Mouse (Mus musculus) adrenal gland, adult (tissue): ENCODE data around the gene Rpl26.

ENCODE experiments used
- DNase-seq, 2 experiments: peaks; one replicate each; pipeline ENCODE4 v3.0.0; 2022 to 2023; ENCODE audit warnings: low spot score in 1 of 2; ENCODE audit not compliant: inconsistent age in 2 of 2

Rpl26 gene

DNA sequence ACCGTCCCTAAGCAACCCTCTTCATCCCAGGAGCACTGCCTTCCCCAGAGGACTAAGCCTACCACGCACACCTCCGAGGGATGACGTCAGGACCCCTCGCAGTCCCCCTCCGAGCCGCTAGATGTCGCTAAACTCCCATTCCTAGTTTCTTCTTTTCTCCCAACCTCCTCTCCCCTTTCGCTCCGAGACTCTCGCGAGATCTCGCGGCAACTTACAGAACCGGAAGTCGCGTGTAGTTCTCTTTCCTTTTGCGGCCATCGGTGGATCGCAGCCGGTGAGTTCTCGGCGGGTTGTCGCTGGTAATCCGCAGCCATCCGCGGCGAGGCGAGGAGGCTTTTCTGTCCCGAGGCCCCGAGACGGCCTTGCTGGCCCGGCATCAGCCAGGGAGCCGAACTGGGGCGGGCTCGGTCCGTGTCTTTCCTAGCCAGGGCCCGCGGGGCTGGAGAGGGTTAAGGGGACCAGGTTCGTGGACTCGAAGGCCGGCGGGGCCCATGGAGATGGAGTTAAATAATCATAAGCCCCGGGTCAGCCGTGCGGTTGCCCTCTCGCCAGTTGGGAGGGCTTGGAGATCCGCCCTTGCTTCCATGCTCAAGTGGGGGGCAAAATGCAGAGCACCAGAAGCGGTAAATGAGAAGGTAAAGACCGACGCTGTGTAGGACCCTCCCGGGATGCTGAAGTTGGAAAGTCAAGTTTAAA lies at the start of gene Rpl26:
Gene Rpl26 (plus strand): TSS at position 233 of the 696 bp plus-strand sequence.
- peak; percentile 98 to 100 for DNase-seq

DNA sequence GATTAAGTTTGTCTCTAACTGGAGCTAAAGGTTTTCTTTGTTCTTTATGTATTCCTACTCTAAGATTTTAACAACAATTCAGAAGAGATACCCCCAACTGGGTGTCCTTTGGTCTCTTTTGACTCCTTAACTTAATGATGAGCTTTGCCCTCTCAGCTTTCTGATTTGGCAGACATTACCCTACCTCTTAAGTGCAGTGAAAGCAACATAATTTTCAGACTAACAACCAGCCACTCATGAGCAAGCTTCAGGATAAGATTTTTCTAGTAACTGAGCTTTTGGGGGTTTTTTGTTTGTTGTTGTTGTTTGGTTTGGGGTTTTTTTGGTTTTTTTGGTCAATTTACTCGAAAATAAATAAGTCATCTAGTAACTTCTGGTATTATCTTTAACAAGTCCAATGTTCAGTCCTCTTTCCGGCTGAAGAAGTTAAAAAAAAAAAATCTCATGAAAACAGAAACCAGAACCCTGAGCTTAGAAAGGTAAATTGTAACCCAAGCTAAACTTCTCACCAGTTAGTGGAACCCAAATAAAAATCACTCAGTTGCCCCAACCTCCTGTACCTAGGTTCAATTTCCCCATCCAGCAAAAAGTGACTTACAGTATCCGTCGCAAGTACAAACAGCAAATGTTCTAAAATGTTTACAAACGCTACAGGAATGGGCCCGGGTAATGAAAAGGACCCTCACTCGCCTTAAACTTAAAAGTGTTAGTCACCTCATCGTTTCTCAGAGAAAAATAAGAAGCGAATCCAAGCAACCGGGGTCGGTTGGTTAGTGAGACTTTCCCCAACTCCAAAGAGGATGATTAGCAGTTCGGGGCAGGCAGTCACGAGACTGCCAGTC lies 49.5 kb upstream of the Rpl26 start:
- DNase-seq = no peak

DNA sequence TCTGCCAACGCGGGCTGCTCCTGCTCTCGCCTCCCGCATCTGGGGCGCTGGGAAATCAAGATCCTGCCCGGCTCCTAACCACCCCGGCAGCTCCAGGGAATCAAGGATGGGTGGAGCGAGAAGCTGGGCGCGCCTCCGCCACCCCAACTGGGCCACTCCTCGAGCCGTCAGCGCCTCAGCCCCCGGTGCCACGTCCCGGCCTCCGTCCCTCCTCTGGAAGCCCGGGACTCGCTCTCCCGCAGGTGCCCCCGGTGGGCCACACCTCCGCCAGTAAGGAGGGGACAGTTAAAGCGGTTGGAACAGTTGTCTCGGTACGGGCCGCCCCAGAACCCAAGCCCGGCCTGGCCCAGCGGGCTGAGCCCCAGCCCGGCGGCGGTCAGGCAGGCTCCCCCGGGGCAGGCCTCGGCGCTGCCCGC lies 48.9 kb upstream of the Rpl26 start:
- peak; percentile 88 to 95 for DNase-seq

DNA sequence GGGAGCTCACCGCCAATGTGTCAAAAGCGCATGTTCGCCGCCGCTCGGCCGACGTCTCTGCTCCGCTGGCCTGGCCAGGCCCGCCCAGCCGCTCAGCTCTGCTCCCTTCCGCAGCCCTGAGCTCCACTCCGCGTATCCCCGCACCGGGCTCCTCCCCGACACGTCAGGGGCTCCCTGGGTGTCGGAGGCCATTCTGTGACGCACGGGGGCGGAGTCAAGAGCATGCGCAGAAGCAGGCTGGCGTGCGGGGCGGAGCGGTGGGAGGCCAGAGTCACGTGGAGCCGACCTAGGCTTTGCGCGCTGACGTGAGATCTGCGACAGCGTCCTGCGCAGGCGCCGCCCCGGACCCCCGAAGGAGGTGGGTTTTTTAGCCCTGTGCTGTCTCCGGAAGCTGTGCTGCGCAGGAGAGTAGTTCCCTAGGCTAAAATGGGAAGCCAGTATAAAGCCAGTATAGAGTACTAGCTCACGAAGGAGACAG lies 48.4 kb upstream of the Rpl26 start:
- peak; percentile 100 for DNase-seq

DNA sequence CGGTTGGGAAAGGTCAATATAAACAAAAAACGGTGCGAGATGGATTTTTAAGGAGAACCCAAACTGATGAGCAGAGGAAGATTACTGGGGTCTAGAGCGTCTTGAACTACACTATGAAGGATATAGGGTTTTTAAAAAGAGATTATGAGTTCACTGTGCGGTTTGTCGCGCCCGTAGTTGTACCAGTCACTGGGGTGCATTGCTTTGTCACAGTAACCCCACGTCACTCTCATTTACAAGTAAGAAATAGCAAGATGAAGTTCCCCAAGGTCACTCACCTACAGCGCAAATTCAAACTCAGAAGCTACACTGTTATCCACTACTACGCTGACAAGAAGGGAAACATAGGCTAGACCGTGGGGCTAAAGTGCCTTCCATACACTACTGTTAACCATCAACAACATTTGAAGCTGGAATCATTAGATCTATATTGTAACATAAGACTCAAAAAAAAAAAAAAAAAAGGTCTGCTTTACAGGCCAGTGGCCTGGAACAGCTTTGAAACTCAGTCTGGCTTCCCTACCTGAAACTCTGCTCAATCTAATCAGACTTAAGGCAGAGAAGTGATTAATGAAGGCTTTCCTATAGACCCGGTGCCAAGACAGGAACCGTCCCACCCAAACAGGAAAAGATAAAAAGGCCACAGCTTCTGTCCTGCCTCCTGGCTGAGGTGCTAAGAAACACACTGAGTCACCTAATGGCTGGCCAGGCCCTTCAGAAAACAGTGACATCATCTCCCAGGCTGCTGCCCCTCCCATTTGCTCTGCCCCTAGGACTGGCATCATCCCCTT lies 47.6 kb upstream of the Rpl26 start:
- peak; percentile 84 to 89 for DNase-seq

DNA sequence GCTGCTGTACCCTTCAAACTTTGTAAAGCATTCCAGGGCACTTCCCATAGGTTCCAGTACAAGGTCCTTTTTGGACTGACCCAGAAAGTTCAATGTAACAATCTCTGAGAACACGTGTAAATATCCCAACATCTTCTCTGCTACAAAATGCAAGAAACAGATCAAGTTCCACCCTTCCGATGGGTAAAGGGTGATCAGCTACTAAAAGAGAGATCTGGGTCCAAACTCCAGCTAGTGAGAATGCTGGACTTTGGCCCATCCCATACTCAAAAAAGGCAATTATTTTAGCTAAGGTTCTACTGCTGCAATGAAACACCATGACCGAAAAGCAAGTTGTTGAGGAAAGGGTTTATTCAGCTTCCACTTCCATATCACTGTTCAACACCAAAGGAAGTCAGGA lies 46.8 kb upstream of the Rpl26 start:
- DNase-seq = no peak

DNA sequence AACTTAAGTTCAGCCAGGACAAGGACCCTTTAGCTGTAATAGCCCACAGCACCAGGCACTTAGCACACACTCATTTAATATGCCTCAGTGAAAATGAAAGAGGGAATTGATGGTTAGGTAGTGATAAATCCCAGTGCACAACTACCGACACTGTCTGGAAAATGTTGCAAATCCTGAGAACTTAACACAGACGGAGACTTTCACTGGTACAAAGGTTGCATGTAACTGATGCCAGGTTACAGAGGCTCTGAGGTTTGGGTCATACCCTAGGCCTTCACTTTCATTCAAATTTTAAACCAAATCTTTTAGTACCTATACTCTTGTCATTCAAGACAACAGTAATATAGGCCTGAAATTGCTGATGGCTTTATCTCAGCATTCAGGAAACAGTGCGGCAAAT lies 44.1 kb upstream of the Rpl26 start:
- DNase-seq = no peak

DNA sequence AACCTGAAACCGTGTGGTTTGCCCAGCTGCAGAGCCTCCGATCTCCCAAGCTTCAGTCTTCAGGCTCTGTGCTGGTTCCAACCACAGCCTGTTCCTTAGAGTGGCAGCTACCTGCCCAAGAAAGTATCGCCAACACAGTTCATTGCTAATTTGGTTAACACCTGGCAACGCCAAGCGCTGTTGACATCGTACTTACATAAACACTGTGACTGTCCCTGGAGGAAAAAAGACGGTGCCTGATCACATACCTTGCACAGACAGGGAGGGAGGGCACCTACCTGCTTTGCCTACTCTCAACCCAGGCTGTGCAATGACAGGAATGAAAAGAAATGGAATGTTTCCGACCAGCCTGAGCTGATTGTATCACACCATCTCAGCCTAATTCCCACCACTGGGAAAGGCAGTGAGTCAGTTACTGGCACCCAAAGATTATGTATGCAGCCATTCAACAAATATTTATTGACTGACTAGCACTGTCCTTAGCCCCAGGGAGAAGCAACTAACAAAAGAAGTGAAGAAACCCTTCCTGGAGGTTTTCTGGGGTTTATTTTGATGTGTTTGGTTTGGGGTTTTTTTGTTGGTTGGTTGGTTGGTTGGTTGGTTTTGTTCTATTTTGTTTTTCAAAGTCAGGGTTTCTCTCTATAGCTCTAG lies 41.3 kb upstream of the Rpl26 start:
- DNase-seq = no peak

DNA sequence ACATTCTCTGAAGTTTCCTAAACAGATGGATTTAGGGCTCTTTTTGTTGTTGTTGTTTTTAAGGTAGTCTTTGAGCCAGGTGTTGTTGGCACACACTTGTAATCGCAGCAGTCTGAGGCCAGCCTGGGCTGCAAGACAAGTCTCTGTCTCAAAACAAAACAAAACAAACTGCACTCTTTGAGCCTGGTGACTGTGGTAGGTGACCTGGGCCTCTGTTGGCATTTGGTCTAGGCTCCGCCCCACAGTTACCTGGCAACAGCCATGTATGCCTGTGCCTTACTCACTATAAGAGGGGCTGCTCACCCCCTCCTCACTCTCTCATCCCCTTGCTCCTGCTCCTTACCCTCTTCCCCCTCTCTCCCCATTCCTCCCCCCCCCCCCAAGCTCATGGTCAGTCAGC lies 39.1 kb upstream of the Rpl26 start:
- no peak for DNase-seq

DNA sequence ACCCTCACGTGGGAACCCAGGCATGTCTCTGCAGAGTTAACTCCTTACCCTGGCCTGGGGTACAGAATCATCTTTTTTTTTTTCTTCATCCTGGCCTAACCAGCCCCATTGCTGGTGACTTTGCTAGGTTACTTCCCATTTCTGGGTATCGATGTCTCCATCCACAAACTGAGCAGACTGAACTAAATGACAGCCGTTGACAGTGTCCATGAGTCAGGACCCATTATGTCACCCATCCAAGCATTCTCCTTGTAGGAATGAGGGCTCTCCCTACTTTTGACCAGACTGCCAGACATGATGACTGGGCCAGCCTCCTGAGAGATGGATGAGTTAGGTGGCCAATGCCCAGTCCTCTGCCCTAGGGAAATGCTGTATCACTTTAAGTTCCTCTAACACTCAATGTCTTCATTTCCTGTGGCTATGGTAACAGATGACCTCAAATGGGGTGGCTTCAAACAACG lies 37.7 kb upstream of the Rpl26 start:
- DNase-seq = peak; percentile 38 to 65

DNA sequence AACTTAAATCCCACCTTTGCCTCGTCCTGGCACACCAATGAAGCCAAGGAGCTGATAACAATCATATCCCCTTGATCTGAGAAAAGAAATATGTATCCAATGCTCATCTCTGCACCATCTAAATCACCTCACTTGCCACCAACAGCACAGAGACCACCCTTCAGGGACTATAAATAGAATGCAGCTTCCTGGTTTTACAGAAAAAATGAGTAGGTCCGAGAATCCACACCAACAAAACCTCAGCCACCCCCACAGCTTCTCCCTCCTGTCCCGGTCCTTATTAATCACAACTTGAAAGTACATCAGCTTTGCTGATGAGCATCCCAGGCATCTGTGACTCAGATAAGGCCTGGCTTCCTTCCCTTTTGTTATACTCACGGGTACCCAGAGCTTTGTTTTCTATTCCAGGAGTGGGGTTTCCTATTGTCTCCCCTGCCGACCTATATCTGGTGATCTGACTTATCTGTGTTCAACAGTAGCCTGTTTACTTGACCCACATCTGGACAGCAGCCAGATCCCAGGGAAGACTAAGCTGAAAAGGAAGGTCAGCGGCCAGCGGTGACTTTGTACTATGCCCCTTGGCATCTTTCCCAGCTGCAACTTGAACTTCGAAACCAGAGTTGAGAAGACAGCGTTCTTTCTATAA lies 36.7 kb upstream of the Rpl26 start:
- peak; percentile 97 to 99 for DNase-seq

DNA sequence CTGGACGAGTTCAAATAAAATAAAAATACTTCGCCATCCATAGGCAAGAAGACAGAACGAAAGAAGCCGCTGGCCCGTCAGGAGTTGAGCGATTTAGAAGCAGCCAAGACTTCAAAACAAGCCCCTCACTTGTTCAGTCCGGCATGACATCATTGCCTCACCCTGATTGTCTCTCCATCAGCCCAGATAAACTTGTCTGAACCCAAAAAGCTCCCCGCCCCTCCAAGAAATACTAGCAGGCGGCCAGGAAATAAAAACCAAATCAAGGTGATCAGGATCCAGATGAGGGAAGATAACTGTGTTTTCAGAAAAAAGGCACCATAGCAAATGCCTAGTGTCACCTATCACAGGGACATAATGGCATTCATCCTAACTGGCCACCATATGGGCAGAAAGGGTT lies 30.1 kb upstream of the Rpl26 start:
- DNase-seq = peak in 1 of 2 experiments; percentile 54

DNA sequence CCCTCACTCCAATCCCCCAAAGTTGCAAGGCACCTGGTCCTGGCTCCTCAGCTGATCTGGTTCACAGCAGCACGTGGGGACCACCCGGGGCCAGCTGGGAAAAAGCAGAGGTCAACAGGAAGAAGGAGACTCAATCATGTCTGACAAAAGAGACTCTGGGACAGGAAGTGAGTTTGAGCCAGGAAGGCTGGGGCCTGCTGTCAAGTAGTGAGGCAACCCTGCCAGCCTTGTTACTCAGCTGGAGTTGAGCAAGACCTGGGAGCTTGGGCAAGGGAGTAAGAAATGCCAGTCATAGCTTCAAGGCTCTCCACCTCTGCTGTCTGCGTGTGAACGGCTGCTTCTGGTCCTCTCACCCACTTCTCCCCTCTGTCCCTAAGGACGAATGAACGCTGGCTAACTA lies 29.6 kb upstream of the Rpl26 start, which contains the start of gene Ndel1:
Gene Ndel1 (minus strand): TSS at position 111 of the 400 bp plus-strand sequence.
- DNase-seq = peak; percentile 85 to 93

DNA sequence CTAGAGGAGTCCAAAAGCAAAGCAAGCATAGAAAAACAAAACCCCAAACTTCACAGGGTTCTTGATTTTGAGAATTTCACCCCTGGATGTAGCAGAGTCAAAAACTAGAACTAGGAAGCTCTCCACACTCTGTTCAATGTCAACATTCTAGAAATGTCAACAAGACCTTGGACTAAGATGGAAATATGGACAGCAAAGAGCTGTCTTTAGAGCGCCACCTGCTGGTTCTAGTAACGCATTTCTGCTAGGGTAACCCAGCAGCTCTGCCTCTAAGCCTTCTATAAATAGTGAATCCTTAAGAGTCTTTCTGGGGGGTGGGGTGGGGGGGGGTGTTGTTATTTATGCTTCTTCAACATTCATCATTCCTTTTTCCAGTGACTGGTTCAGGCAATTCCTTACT lies 26.5 kb upstream of the Rpl26 start:
- peak; percentile 70 to 86 for DNase-seq

DNA sequence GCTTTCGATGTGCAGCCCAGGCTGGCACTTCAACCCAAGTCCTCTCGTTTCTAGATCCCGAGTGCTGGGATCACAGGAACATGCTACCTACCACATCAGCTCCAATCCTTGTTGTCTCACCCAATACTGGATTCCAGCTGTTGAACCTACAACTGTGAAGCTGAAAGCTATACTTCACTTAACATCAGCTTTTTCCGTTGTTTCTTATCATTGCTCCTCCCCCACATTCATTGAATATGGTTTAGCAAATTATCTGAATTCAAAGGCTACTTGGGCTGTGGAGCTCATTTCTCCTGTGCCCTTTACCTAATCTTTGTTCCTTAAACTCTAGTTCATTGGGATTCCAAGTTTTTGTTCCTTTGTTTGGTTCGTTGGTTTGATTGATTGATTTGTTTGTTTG lies 22.6 kb upstream of the Rpl26 start:
- DNase-seq = no peak

DNA sequence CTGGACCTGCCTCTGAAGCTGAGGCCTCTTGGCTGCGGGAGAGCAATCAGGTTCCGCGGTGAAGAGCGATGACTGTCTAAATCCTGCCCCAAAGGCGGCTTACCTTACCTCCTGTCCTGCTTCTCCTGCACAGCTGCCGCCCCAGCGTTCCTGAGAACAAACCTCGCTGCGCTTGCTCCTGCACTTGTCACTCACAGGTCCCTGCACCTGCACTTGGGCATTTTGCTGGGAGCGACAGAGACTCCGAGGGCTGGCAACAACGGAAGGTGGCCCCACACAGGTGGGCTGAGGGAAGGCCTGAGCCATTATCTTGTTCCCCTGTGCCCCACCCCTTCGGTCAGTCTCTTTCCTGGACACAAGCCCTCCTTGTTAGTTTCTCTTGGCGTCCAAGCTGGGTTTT lies 19.3 kb upstream of the Rpl26 start:
- no peak for DNase-seq

DNA sequence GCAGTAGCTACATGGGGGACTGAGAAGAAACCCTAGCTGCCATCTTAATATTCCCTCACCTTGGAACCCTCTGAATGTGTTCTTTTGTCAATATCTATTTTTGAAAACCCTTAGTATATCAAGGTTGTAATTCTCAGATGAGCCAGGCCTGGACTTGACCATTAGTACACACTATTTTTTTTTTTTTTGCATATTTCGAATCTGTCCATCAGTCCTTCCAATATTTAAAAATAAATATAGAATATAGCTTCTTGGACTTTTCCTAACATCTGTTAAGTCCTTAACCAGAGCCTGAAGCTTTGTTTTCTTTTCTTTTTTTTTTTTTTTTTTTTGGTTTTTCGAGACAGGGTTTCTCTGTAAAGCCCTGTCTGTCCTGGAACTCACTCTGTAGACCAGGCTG lies 17.5 kb upstream of the Rpl26 start:
- DNase-seq = no peak

DNA sequence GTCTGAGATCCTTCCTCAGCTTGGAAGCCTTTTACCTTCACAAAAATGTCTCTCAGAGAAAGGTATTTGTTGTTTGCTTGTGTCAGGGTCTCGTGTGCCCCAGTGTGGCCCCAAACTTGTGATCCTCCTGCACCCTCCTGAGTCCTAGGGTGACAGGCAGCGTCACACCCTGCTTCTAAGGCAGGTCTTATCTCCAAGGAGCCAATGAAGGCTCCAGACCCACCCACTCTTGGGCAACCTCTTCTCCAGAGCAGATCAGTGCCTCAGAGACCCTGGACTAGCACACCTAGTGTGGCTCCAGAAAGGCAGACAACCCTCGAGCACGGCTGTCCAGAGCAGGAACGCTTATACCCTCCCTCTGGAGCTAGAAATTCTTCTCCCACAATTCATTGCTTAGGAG lies 17.0 kb upstream of the Rpl26 start:
- DNase-seq = no peak

DNA sequence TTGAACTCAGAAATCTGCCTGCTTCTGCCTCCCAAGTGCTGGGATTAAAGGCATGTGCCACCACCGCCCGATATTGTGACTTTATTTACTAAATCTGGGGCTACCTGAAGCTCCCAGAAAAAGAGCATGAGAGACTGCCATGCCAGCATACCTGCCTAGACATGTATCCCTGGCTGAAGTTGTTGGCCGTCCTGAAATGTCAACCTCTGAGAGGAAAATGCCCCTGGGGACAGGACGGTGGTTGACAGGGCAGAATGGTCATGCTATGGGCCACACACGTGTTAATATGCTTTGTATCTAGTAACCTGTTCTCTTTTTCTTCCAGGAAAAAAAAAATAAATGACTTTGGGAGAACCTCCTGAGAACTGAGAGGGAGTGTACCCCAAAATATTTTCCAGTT lies 15.3 kb upstream of the Rpl26 start:
- DNase-seq = no peak

DNA sequence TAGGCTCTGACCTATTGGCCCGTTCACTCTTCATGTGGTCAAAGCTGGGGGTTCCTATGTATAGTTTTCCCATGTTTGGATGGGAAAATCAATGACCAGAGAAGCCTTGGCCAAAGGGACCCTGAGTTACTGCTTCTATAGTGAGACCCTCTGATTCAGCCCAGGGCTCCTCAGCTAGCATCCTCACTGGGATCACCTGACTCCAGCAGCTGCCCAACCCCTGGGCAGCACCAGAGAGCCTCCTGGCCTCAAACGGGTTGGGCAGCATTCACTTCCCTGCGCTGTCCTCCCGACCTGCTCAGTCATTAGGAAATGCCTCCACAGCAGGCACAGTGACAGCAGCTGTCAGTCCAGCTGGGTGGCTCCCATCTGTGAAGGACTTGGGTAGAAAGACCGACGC lies 13.1 kb upstream of the Rpl26 start, which contains the start of gene Rnf222:
Gene Rnf222 (plus strand): TSS at position 301 of the 400 bp plus-strand sequence.
- no peak for DNase-seq
